Mouse (Mus musculus) CD4-positive, CD25-positive, alpha-beta regulatory T cell, adult 4 months (primary cell): ENCODE results near the gene Il17rb. TPM values are rescaled to one million over a fixed set of nuclear protein-coding genes. Genes with fewer than 3 reads are reported as not detected.

Experiments
- ATAC-seq: one replicate; pipeline ENCODE4 v1.8.0; 2017
- polyA plus RNA-seq, 2 experiments: library from polyadenylated mRNA; unstranded; fragments of 100-300 nt; shearing (Covaris generic); gene quantifications; one replicate each; pipeline ENCODE4 v1.2.1; 2017

The Il17rb gene
- polyA plus RNA-seq, 2 experiments from 2014 or later, result 3.1 to 4.5 TPM

- ATAC-seq, result peak; percentile 20
Measured at GRCm38 (mm10) chr14:29957393-29957792, 51.3 kb downstream of the Il17rb start.

- ATAC-seq, result no peak
Measured at GRCm38 (mm10) chr14:29950805-29951204, 57.9 kb downstream of the Il17rb start.

- ATAC-seq, result peak; percentile 80
Measured at GRCm38 (mm10) chr14:29946761-29947309, 61.9 kb downstream of the Il17rb start.

Other genes with a start within 250 kb of the Il17rb start
- gene Selenok, start 40.6 kb downstream of the Il17rb start, polyA plus RNA-seq, result 100 to 1,000 TPM; 332 to 374 TPM
- 10 to 100 TPM; 41.7 to 53.9 TPM for gene Actr8, start 30.6 kb downstream of the Il17rb start, polyA plus RNA-seq
- gene Chdh, start 127 bp upstream of the Il17rb start, polyA plus RNA-seq, result 1 to 10 TPM in 1 of 2 experiments, under 1 TPM in 1; 0.52 to 1.5 TPM